Mouse (Mus musculus) liver, adult 2 months (tissue): ENCODE data around the gene Rab3c. TPM values are rescaled to one million over a fixed set of nuclear protein-coding genes. Genes with fewer than 3 reads are reported as not detected.

ENCODE experiments used
- DNase-seq: peaks from one replicate; pipeline ENCODE4 v3.0.0-alpha.2; 2011; ENCODE audit warnings: low read depth, low spot score; ENCODE audit errors: extremely low read depth
- H3K27ac ChIP-seq: fragments of 200-500 bp; replicated peaks from 2 replicates; pipeline ENCODE4 v1.5.1; 2012; ENCODE audit warnings: low read depth, mild to moderate bottlenecking, control low read depth, inconsistent platforms, low read length; ENCODE audit not compliant: insufficient read depth
- H3K27me3 ChIP-seq: fragments of 200-500 bp; 2 replicates; pipeline ENCODE4 v1.6.1; 2012; ENCODE audit warnings: mild to moderate bottlenecking, moderate library complexity, low read length, inconsistent platforms; ENCODE audit not compliant: control insufficient read depth, insufficient read depth
- H3K36me3 ChIP-seq: fragments of 200-500 bp; 2 replicates; pipeline ENCODE4 v1.6.1; 2012; ENCODE audit warnings: low read length, inconsistent platforms; ENCODE audit not compliant: control insufficient read depth, insufficient read depth
- H3K4me1 ChIP-seq: fragments of 200-500 bp; 2 replicates; pipeline ENCODE4 v1.6.1; 2011; ENCODE audit warnings: low read length; ENCODE audit not compliant: control insufficient read depth, insufficient read depth
- H3K4me3 ChIP-seq: fragments of 200-500 bp; 2 replicates; pipeline ENCODE4 v1.5.1; 2011; ENCODE audit warnings: low read depth, mild to moderate bottlenecking, control low read depth, low read length, moderate library complexity; ENCODE audit not compliant: insufficient read depth
- H3K79me2 ChIP-seq: fragments of 200-500 bp; 2 replicates; pipeline ENCODE4 v1.6.1; 2012; ENCODE audit warnings: inconsistent platforms, mild to moderate bottlenecking, low read length, moderate library complexity; ENCODE audit not compliant: control insufficient read depth, insufficient read depth
- H3K9ac ChIP-seq: fragments of 200-500 bp; 2 replicates; pipeline ENCODE4 v1.6.1; 2012; ENCODE audit warnings: low read depth, mild to moderate bottlenecking, control low read depth, inconsistent platforms, low read length
- CTCF ChIP-seq: fragments of 200-500 bp; IDR thresholded peaks from 2 replicates; pipeline ENCODE4 v1.5.1; 2011; ENCODE audit warnings: low read depth, low read length, control low read depth
- POLR2A ChIP-seq: fragments of 200-500 bp; IDR thresholded peaks from 2 replicates; pipeline ENCODE4 v1.6.1; 2011; ENCODE audit warnings: low read length, control low read depth; ENCODE audit not compliant: insufficient read depth; ENCODE audit errors: extremely low read depth
- WGBS: fragments of 180-500 bp; shearing (Covaris S2); methylation state at CpG from one replicate; pipeline ENCODE4 v1.1.7; 2018; 5-methylcytosine and 5-hydroxymethylcytosine counted together
- polyA plus RNA-seq: library from polyadenylated mRNA; depleted of rRNA; stranded (reverse); fragments of >200 nt; gene quantifications from 2 replicates; pipeline ENCODE4 v1.2.3, GENCODE M21; 2012; rRNA removed
- total RNA-seq: library from RNA; depleted of rRNA; stranded (reverse); fragments of >200 nt; gene quantifications from 2 replicates; pipeline ENCODE4 v1.2.3, GENCODE M21; 2014; rRNA removed

Rab3c gene
- total and polyA plus RNA-seq, 2 experiments: 0.09 TPM; not detected in 1

GRCm38 (mm10) chr13:110018941-110019743, 261.7 kb downstream of the Rab3c start:
- Histone ChIP-seq H3K36me3 (no peaks in the 10 kb centered on the region), H3K4me3 (no peak overlapping the region), H3K9ac (no peak overlapping the region), H3K27ac (no peak overlapping the region), H3K79me2 (no peaks in the 10 kb centered on the region), H3K4me1 (0 out of 2 replicates have a peak, but pooled peaks cover 3% of the 10 kb centered on the region), H3K27me3 (0 out of 2 replicates have a peak, but pooled peaks cover 5% of the 10 kb centered on the region)
- no peak for DNase-seq
- TF ChIP-seq POLR2A: no peak
- TF ChIP-seq CTCF: no peak
- 10% methylated on average over 20 of the region's 20 CpGs for WGBS

GRCm38 (mm10) chr13:110018431-110018901, 262.3 kb downstream of the Rab3c start:
- H3K79me2 ChIP-seq: no peaks in the 10 kb centered on the region
- 0 out of 2 replicates have a peak, but pooled peaks cover 5% of the 10 kb centered on the region for H3K27me3 ChIP-seq
- DNase-seq: peak; percentile 48
- H3K9ac ChIP-seq: no peak overlapping the region
- under 1% methylated on average over 17 of the region's 17 CpGs for WGBS
- no peaks in the 10 kb centered on the region for H3K36me3 ChIP-seq
- H3K4me3 ChIP-seq: no peak overlapping the region
- H3K4me1 ChIP-seq: 0 out of 2 replicates have a peak, but pooled peaks cover 3% of the 10 kb centered on the region
- TF ChIP-seq CTCF: peak; percentile 84
- TF ChIP-seq POLR2A: no peak
- no peak overlapping the region for H3K27ac ChIP-seq

- Histone ChIP-seq H3K27ac (no peak overlapping the region), H3K36me3 (no peaks in the 10 kb centered on the region), H3K27me3 (no peaks in the 10 kb centered on the region; the same call in 1 of the 2 replicates), H3K4me1 (no peaks in the 10 kb centered on the region), H3K9ac (no peak overlapping the region), H3K4me3 (no peak overlapping the region), H3K79me2 (no peaks in the 10 kb centered on the region)
- DNase-seq: no peak
- 87% methylated on average over 4 of the region's 4 CpGs for WGBS
- no peak for TF ChIP-seq POLR2A
- TF ChIP-seq CTCF: no peak
Observed at GRCm38 (mm10) chr13:110012029-110012428, 268.8 kb downstream of the Rab3c start.

GRCm38 (mm10) chr13:110010876-110011275, 269.9 kb downstream of the Rab3c start:
- no peak for TF ChIP-seq CTCF
- no peak for TF ChIP-seq POLR2A
- 90% methylated on average over 6 of the region's 6 CpGs for WGBS

GRCm38 (mm10) chr13:110008539-110008938, 272.3 kb downstream of the Rab3c start:
- Histone ChIP-seq H3K27me3 (no peaks in the 10 kb centered on the region; the same call in 1 of the 2 replicates), H3K36me3 (no peaks in the 10 kb centered on the region), H3K4me3 (no peak overlapping the region), H3K4me1 (no peaks in the 10 kb centered on the region), H3K27ac (no peak overlapping the region), H3K9ac (no peak overlapping the region), H3K79me2 (no peaks in the 10 kb centered on the region)
- DNase-seq: no peak
- TF ChIP-seq POLR2A (no peak), CTCF (no peak)
- 88% methylated on average over 8 of the region's 8 CpGs for WGBS

More at GRCm38 (mm10) chr13:110010876-110011275, 269.9 kb downstream of the Rab3c start:
- Histone ChIP-seq H3K36me3 (no peaks in the 10 kb centered on the region), H3K4me3 (no peak overlapping the region), H3K27ac (no peak overlapping the region), H3K4me1 (no peaks in the 10 kb centered on the region), H3K79me2 (no peaks in the 10 kb centered on the region), H3K27me3 (no peaks in the 10 kb centered on the region; the same call in 1 of the 2 replicates), H3K9ac (no peak overlapping the region)
- DNase-seq: no peak

- Histone ChIP-seq H3K79me2 (no peaks in the 10 kb centered on the region), H3K4me3 (no peak overlapping the region), H3K27ac (no peak overlapping the region), H3K27me3 (no peaks in the 10 kb centered on the region; the same call in 1 of the 2 replicates), H3K9ac (no peak overlapping the region), H3K36me3 (no peaks in the 10 kb centered on the region), H3K4me1 (no peaks in the 10 kb centered on the region)
- no peak for DNase-seq
- TF ChIP-seq CTCF: no peak
- 32% methylated on average over 21 of the region's 21 CpGs for WGBS
Observed at GRCm38 (mm10) chr13:110006106-110006781, 274.6 kb downstream of the Rab3c start.

Other genes with a start within 250 kb of the Rab3c start
- gene Gapt, start 76.2 kb upstream of the Rab3c start, total RNA-seq: not detected in 2 replicates
- gene Gapt, start 76.2 kb upstream of the Rab3c start, polyA plus RNA-seq: 0.04 and 0.11 TPM in 2 replicates
- 10.1 and 18.3 TPM in 2 replicates for gene Plk2, start 114.0 kb upstream of the Rab3c start, total RNA-seq
- 3.3 TPM in 2 replicates for gene Plk2, start 114.0 kb upstream of the Rab3c start, polyA plus RNA-seq